Mouse (Mus musculus): ENCODE measurements around the gene Grap2. TPM values are rescaled to one million over a fixed set of nuclear protein-coding genes. Genes with fewer than 3 reads are reported as not detected.

The Grap2 gene
- polyA plus RNA-seq, 1 experiment from 2014 or later, result 4.9 TPM

DNA sequence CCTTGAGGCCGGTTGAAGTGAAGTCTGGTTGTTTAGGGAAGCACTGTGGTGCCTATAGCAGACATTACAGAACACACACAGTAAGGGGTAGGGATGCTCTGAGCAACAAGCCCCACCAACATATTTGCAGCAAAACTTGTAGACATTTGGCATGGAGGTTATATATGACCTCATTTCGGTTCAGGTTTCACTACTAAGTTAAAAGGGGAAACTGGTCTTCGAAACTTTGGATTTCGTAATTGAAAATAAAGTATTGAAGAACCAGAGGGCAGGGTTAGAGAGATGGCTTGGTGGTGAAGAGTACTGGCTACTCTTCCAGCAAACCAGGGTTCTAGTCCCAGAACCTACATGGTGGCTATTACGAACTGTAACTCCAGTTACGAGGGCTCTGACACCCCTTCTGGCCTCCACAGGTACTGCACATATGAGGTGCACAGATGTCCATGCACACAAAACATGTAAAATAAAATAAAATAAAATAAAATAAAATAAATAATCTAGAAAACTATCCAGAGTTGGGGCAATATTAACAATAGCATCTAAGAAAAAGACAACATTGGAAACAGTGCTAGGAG is 8.7 kb upstream of the Grap2 start:
- Histone ChIP-seq H3K9me3 (ENCODE audit: control insufficient read depth, low read length) (no peaks in the 10 kb centered on the region), H3K27me3 (ENCODE audit: control insufficient read depth, insufficient read depth, low read length) (no peaks in the 10 kb centered on the region), H3K36me3 (ENCODE audit: control insufficient read depth, insufficient read depth, low read length) (no peaks in the 10 kb centered on the region), H3K4me2 (no peak overlapping the region), H3K4me1 (ENCODE audit: control insufficient read depth, insufficient read depth, low read length) (no peaks in the 10 kb centered on the region), H3K27ac (ENCODE audit: low read depth, low read length) (no peak overlapping the region), H3K9ac (ENCODE audit: low read length) (no peak overlapping the region), H3K4me3 (ENCODE audit: low read depth, low read length) (no peak overlapping the region)
- ATAC-seq (ENCODE audit: low FRiP score) (no peak), DNase-seq (ENCODE audit: low spot score, missing footprints) (no peak)
- WGBS, result 94% methylated on average over 6 of the region's 6 CpGs

DNA sequence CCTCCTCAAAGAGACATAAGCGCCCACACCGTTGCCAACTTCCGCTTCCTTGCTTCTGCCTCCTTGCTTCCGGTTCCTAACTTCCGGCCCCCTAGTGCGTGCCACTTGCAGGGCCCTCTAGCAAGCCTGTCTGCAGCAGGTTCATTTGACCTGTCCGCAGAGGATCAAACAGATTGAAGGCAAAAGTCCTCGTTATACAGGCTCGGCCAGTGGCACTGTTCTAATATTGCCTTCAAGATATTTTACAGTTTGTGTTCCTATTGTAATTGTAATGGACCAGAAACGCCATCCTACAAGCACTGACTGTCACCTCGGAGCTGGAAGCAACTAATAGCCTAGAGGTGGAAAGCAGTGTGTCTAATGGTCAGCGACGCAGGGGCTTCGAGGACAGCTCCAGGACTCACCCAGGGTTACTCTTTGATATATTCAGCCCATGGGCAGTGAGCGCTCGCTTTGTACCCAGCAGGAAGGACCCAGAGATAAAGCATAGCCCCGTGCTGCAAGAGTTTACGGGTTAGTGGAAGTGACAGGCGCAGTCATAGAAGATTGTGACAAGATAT is 7.2 kb upstream of the Grap2 start, which contains the start of gene Enthd1:
Gene Enthd1, minus strand, starts transcription at position 51 of the 560 bp plus-strand sequence.
- Histone ChIP-seq H3K4me2 (no peak within 1 kb of the TSS), H3K27ac (ENCODE audit: low read depth, low read length) (no peak within 1 kb of the TSS), H3K27me3 (ENCODE audit: control insufficient read depth, insufficient read depth, low read length) (no peaks in the 10 kb centered on the region), H3K9ac (ENCODE audit: low read length) (no peak within 1 kb of the TSS), H3K4me3 (ENCODE audit: low read depth, low read length) (no peak within 1 kb of the TSS), H3K4me1 (ENCODE audit: control insufficient read depth, insufficient read depth, low read length) (no peaks in the 10 kb centered on the region), H3K36me3 (ENCODE audit: control insufficient read depth, insufficient read depth, low read length) (no peaks in the 10 kb centered on the region), H3K9me3 (ENCODE audit: control insufficient read depth, low read length) (no peaks in the 10 kb centered on the region)
- DNase-seq (ENCODE audit: low spot score, missing footprints) (no peak), ATAC-seq (ENCODE audit: low FRiP score) (no peak)
- 78% methylated on average over 19 of the region's 19 CpGs for WGBS

DNA sequence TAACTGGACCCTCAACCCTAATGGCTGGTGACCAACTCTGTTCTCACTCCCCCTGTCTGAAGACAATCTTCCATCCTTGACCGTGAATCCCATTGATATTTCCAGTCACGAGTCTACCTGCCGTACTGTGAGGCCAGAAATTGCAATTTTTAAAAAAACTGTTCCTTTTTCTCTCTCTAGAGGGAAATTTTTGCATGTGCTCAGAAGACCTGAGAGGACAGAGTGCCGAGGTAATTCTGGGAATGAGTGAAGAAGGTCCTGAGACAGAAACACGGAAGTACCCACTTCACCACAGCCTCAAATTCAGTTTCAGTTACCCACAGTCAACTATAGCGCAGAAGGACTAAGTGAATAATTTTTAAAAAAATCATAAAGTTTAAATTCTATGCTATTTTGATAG is 5.7 kb upstream of the Grap2 start:
- DNase-seq (ENCODE audit: low spot score, missing footprints) (no peak), ATAC-seq (ENCODE audit: low FRiP score) (no peak)
- H3K4me2 ChIP-seq, result no peak overlapping the region
- H3K9me3 ChIP-seq (ENCODE audit: control insufficient read depth, low read length), result no peaks in the 10 kb centered on the region
- no peak overlapping the region for H3K4me3 ChIP-seq (ENCODE audit: low read depth, low read length)
- 94% methylated on average over 6 of the region's 6 CpGs for WGBS
- H3K27me3 ChIP-seq (ENCODE audit: control insufficient read depth, insufficient read depth, low read length), result no peaks in the 10 kb centered on the region
- no peaks in the 10 kb centered on the region for H3K36me3 ChIP-seq (ENCODE audit: control insufficient read depth, insufficient read depth, low read length)
- H3K27ac ChIP-seq (ENCODE audit: low read depth, low read length), result no peak overlapping the region
- no peak overlapping the region for H3K9ac ChIP-seq (ENCODE audit: low read length)
- H3K4me1 ChIP-seq (ENCODE audit: control insufficient read depth, insufficient read depth, low read length), result no peaks in the 10 kb centered on the region

DNA sequence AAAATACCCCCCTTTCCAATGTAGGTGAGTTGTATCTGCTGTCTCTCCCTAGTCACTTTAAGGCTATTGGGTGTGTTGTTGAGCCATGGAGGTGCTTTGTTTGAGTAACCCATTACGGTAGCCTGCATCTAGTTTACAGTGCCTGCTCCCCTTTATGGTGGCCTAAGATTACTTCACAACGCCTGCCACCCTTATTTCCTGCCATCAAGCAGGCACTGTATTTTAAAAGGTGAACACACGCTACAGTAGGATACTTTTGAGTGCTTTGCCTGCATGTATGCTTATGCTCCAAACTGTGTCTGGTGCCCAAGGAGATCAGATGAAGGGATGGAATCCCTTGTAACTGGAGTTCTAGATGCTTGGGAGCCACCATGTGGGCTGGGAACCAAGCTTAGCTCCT is 5.3 kb upstream of the Grap2 start:
- no peak for ATAC-seq (ENCODE audit: low FRiP score)
- DNase-seq (ENCODE audit: low spot score, missing footprints), result no peak
- H3K27me3 ChIP-seq (ENCODE audit: control insufficient read depth, insufficient read depth, low read length), result no peaks in the 10 kb centered on the region
- H3K27ac ChIP-seq (ENCODE audit: low read depth, low read length), result no peak overlapping the region
- H3K4me2 ChIP-seq, result no peak overlapping the region
- no peaks in the 10 kb centered on the region for H3K9me3 ChIP-seq (ENCODE audit: control insufficient read depth, low read length)
- H3K4me3 ChIP-seq (ENCODE audit: low read depth, low read length), result no peak overlapping the region
- WGBS, result 87% methylated on average over 3 of the region's 3 CpGs
- H3K4me1 ChIP-seq (ENCODE audit: control insufficient read depth, insufficient read depth, low read length), result no peaks in the 10 kb centered on the region
- H3K36me3 ChIP-seq (ENCODE audit: control insufficient read depth, insufficient read depth, low read length), result no peaks in the 10 kb centered on the region
- H3K9ac ChIP-seq (ENCODE audit: low read length), result no peak overlapping the region

DNA sequence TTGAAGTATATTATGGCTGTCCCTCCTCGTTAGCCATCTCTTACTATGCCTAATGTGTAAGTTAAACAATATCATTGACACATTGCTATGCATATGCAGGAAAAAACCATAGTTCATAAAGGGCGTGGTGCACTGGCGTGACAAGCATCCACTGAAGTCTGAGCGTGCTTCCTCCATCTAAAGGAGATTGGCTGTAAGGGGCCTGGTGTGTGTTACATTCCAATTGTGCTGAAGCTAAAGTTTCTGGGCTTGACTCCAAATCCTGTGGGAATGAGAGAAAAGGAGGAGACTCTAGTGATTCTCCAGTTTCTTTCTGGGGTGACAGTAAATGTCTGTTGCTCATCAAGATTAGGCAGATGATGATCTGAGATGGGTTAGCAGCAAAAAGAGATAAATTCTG is 4.7 kb upstream of the Grap2 start:
- Histone ChIP-seq H3K4me3 (ENCODE audit: low read depth, low read length) (no peak overlapping the region), H3K36me3 (ENCODE audit: control insufficient read depth, insufficient read depth, low read length) (no peaks in the 10 kb centered on the region), H3K4me1 (ENCODE audit: control insufficient read depth, insufficient read depth, low read length) (no peaks in the 10 kb centered on the region), H3K27ac (ENCODE audit: low read depth, low read length) (no peak overlapping the region), H3K4me2 (no peak overlapping the region), H3K9me3 (ENCODE audit: control insufficient read depth, low read length) (no peaks in the 10 kb centered on the region), H3K27me3 (ENCODE audit: control insufficient read depth, insufficient read depth, low read length) (no peaks in the 10 kb centered on the region), H3K9ac (ENCODE audit: low read length) (no peak overlapping the region)
- 89% methylated on average over 4 of the region's 4 CpGs for WGBS
- DNase-seq (ENCODE audit: low spot score, missing footprints), result no peak
- ATAC-seq (ENCODE audit: low FRiP score), result no peak

DNA sequence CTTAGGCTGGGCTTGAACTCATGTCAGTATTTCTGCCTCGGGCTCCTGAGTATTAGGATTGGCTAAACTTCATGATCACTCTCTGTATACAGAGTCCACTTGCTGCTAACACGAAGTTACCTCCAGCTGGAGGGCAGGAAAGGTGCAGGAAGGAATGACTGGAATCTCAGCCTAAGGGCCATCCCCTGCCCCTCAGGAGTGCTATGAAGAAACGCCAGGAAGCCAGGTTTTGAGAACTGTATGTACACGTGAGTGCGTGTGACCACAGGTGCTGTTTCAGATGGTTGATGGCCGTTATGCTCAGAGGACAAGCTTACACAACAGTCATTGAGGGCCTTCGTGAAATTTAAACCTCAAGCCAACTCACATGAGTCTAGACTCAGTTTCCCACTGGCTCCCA is 3.2 kb upstream of the Grap2 start:
- DNase-seq (ENCODE audit: low spot score, missing footprints) (no peak), ATAC-seq (ENCODE audit: low FRiP score) (no peak)
- no peak overlapping the region for H3K4me3 ChIP-seq (ENCODE audit: low read depth, low read length)
- no peak overlapping the region for H3K9ac ChIP-seq (ENCODE audit: low read length)
- no peaks in the 10 kb centered on the region for H3K27me3 ChIP-seq (ENCODE audit: control insufficient read depth, insufficient read depth, low read length)
- no peak overlapping the region for H3K27ac ChIP-seq (ENCODE audit: low read depth, low read length)
- H3K9me3 ChIP-seq (ENCODE audit: control insufficient read depth, low read length), result no peaks in the 10 kb centered on the region
- no peaks in the 10 kb centered on the region for H3K4me1 ChIP-seq (ENCODE audit: control insufficient read depth, insufficient read depth, low read length)
- H3K36me3 ChIP-seq (ENCODE audit: control insufficient read depth, insufficient read depth, low read length), result no peaks in the 10 kb centered on the region
- 79% methylated on average over 7 of the region's 7 CpGs for WGBS
- no peak overlapping the region for H3K4me2 ChIP-seq

DNA sequence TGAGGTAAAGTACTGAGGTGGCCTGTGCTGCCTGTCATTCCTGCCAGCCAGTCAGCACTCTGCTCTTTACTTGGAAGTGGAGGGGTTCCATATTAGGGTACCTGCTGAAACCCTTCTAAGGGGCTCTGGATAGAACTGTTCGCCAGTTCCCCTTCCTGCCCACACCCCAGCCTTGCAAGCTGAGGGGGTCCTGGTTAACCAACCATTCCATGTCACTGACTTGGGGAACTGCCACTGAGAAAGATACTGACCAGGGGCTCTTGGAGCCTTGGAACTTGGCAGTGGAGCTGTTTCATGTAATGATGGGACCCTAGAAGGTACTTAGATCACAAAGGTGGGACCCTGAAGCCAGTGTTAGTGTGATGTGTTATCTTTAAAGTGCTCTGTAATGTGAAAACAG is 2.2 kb upstream of the Grap2 start:
- H3K27me3 ChIP-seq (ENCODE audit: control insufficient read depth, insufficient read depth, low read length), result no peaks in the 10 kb centered on the region
- H3K9ac ChIP-seq (ENCODE audit: low read length), result no peak overlapping the region
- no peak overlapping the region for H3K4me3 ChIP-seq (ENCODE audit: low read depth, low read length)
- no peaks in the 10 kb centered on the region for H3K9me3 ChIP-seq (ENCODE audit: control insufficient read depth, low read length)
- ATAC-seq (ENCODE audit: low FRiP score) (no peak), DNase-seq (ENCODE audit: low spot score, missing footprints) (no peak)
- 90% methylated on average over 1 of the region's 1 CpGs for WGBS
- H3K4me1 ChIP-seq (ENCODE audit: control insufficient read depth, insufficient read depth, low read length), result no peaks in the 10 kb centered on the region
- H3K36me3 ChIP-seq (ENCODE audit: control insufficient read depth, insufficient read depth, low read length), result no peaks in the 10 kb centered on the region
- H3K4me2 ChIP-seq, result no peak overlapping the region
- no peak overlapping the region for H3K27ac ChIP-seq (ENCODE audit: low read depth, low read length)

DNA sequence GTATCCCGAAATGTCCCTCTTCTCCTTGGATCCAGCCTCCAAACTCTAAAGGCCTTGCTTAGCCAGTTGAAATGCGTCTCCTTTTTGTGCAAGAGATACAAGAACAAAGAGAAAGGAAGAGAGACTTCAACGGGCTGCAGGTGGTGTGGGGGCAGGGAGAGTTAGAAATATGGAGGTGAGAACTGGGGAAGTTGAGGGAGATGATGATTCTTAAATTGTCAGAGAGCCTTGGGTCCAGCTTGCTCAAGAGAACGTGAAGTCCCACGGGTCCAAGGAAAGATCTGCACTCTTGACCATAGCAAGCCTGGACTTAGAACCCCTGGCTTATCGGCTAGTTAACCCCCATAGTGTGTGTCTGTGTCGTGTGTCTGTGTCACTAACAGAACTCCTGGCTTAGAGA is 783 bp upstream of the Grap2 start:
- WGBS, result 77% methylated on average over 7 of the region's 7 CpGs
- H3K9ac ChIP-seq (ENCODE audit: low read length), result no peak overlapping the region
- no peaks in the 10 kb centered on the region for H3K36me3 ChIP-seq (ENCODE audit: control insufficient read depth, insufficient read depth, low read length)
- DNase-seq (ENCODE audit: low spot score, missing footprints), result no peak
- no peaks in the 10 kb centered on the region for H3K9me3 ChIP-seq (ENCODE audit: control insufficient read depth, low read length)
- no peaks in the 10 kb centered on the region for H3K4me1 ChIP-seq (ENCODE audit: control insufficient read depth, insufficient read depth, low read length)
- H3K4me2 ChIP-seq, result no peak overlapping the region
- ATAC-seq (ENCODE audit: low FRiP score), result no peak
- no peaks in the 10 kb centered on the region for H3K27me3 ChIP-seq (ENCODE audit: control insufficient read depth, insufficient read depth, low read length)
- H3K4me3 ChIP-seq (ENCODE audit: low read depth, low read length), result no peak overlapping the region
- no peak overlapping the region for H3K27ac ChIP-seq (ENCODE audit: low read depth, low read length)

DNA sequence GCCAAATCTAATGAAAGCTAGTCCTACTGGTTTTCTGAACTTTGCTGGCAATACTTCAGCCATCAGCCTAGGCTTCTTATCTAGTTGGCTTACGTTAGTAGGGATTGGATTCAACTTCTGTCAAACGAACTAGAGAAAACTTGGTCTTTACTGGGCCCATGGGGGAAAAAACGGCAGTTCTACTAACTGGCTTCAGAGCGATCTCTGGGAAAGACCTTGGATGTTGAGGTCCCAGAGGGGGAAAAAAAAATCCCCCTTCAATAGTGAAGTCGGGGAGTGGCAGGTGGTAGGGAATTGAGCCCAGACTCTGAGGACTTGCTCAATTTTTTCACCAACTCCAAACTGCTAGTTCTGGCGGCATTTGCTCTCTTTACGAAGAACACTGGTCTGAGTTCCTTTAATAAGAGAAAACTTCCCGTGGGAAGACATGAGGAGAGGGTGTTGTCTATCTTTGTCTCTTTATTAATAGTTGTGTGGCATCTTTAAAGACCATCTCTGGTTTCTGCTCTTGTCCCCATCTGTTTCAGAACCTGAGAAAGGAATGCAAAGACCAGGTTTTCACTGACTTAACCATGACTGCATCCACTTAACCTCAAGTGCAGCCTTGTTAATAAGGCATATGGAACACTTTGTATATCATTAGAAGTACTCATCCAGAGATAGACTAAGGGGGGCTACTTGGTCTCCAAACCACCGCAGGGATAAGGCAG is 572 bp downstream of the Grap2 start:
- Histone ChIP-seq H3K4me3 (ENCODE audit: low read depth, low read length) (no peak overlapping the region), H3K27ac (ENCODE audit: low read depth, low read length) (no peak overlapping the region), H3K27me3 (ENCODE audit: control insufficient read depth, insufficient read depth, low read length) (no peaks in the 10 kb centered on the region), H3K4me1 (ENCODE audit: control insufficient read depth, insufficient read depth, low read length) (peaks cover 8% of the 10 kb centered on the region; the same call in 1 of the 2 replicates), H3K9me3 (ENCODE audit: control insufficient read depth, low read length) (no peaks in the 10 kb centered on the region), H3K9ac (ENCODE audit: low read length) (no peak overlapping the region), H3K4me2 (no peak overlapping the region), H3K36me3 (ENCODE audit: control insufficient read depth, insufficient read depth, low read length) (no peaks in the 10 kb centered on the region)
- 82% methylated on average over 9 of the region's 9 CpGs for WGBS
- ATAC-seq (ENCODE audit: low FRiP score), result no peak
- DNase-seq (ENCODE audit: low spot score, missing footprints), result no peak
